Mouse (Mus musculus) megakaryocyte-erythroid progenitor cell, adult 5-6 weeks (primary cell): ENCODE results near the gene 2210011C24Rik. TPM values are rescaled to one million over a fixed set of nuclear protein-coding genes. Genes with fewer than 3 reads are reported as not detected.

Experiments used
- ATAC-seq: replicated peaks from 2 replicates; pipeline ENCODE4 v1.8.0; 2016; ENCODE audit warnings: mild to moderate bottlenecking, inconsistent platforms; ENCODE audit not compliant: severe bottlenecking, poor library complexity, low FRiP score, low TSS enrichment
- total RNA-seq, 2 experiments: library from RNA; stranded (forward) in 1 of 2; stranded (reverse) in 1 of 2; fragments of 200-1000, 215-1000 nt in 1 of 2; fragments of >200 nt in 1 of 2; fragmentation: Nextera tagmentation in 1 of 2; gene quantifications; 2 replicates each; pipeline ENCODE4 v1.2.3; 2014 to 2017

Gene 2210011C24Rik
- total RNA-seq (2014; fragmentation: Nextera tagmentation) (not detected in 2 replicates), total RNA-seq (2017) (not detected in 2 replicates)

- peak; percentile 54 for ATAC-seq
Observed at GRCm38 (mm10) chr8:84011705-84012498, at the start of gene 2210011C24Rik. Gene 2210011C24Rik (minus strand): TSS chr8:84012171.

GRCm38 (mm10) chr8:84060245-84060644 is 48.3 kb upstream of the 2210011C24Rik start:
- ATAC-seq, result peak; percentile 91

GRCm38 (mm10) chr8:84059226-84059625 is 47.3 kb upstream of the 2210011C24Rik start:
- ATAC-seq, result no peak

GRCm38 (mm10) chr8:84057827-84058226 is 45.9 kb upstream of the 2210011C24Rik start:
- ATAC-seq, result no peak

GRCm38 (mm10) chr8:84053229-84053628 is 41.3 kb upstream of the 2210011C24Rik start:
- 0 out of 2 replicates have a peak, but pooled peaks have one; percentile 22 for ATAC-seq

- peak; percentile 93 for ATAC-seq
Observed at GRCm38 (mm10) chr8:84052746-84053145, 40.8 kb upstream of the 2210011C24Rik start.

- ATAC-seq, result no peak
Observed at GRCm38 (mm10) chr8:84048171-84048570, 36.2 kb upstream of the 2210011C24Rik start.

GRCm38 (mm10) chr8:84046505-84046904 is 34.5 kb upstream of the 2210011C24Rik start:
- ATAC-seq, result no peak

- ATAC-seq, result 0 out of 2 replicates have a peak, but pooled peaks have one; percentile 17
Observed at GRCm38 (mm10) chr8:84044900-84045299, 32.9 kb upstream of the 2210011C24Rik start, which contains the start of gene Rln3. Gene Rln3 (minus strand): TSS chr8:84045000.

- ATAC-seq, result no peak
Observed at GRCm38 (mm10) chr8:84044103-84044502, 32.1 kb upstream of the 2210011C24Rik start.

GRCm38 (mm10) chr8:84042948-84043342 is 31.0 kb upstream of the 2210011C24Rik start:
- no peak for ATAC-seq

- peak; percentile 74 for ATAC-seq
Observed at GRCm38 (mm10) chr8:84042066-84042947, 30.3 kb upstream of the 2210011C24Rik start, which contains the start of gene Il27ra. Gene Il27ra (minus strand): TSS chr8:84042589.

GRCm38 (mm10) chr8:84039050-84039449 is 27.1 kb upstream of the 2210011C24Rik start:
- ATAC-seq, result peak; percentile 55; the same call in 1 of the 2 replicates

GRCm38 (mm10) chr8:84038015-84038414 is 26.0 kb upstream of the 2210011C24Rik start:
- no peak for ATAC-seq

GRCm38 (mm10) chr8:84032777-84033176 is 20.8 kb upstream of the 2210011C24Rik start:
- ATAC-seq, result no peak

GRCm38 (mm10) chr8:84029272-84029671 is 17.3 kb upstream of the 2210011C24Rik start:
- ATAC-seq, result no peak

GRCm38 (mm10) chr8:84027449-84027848 is 15.5 kb upstream of the 2210011C24Rik start:
- peak; percentile 66; the same call in 1 of the 2 replicates for ATAC-seq

- peak; percentile 18; the same call in 1 of the 2 replicates for ATAC-seq
Observed at GRCm38 (mm10) chr8:84025863-84026262, 13.9 kb upstream of the 2210011C24Rik start.

- ATAC-seq, result peak; percentile 58
Observed at GRCm38 (mm10) chr8:84024171-84024570, 12.2 kb upstream of the 2210011C24Rik start.

GRCm38 (mm10) chr8:84023631-84024030 is 11.7 kb upstream of the 2210011C24Rik start:
- ATAC-seq, result no peak
